Mouse (Mus musculus): ENCODE data around the gene Ranbp9.

GRCm38 (mm10) chr13:43497769-43498168 is 16.7 kb upstream of the Ranbp9 start:
- TF ChIP-seq EP300 (IDR thresholded peaks at IDR 0.05) (no peak), CTCF (IDR thresholded peaks at IDR 0.05) (peak; percentile 35)
